ENCODE assay signal across 7 mouse cellular contexts in genomic region chr4:65604504-65605150, GRCm38 (mm10). TPM values are rescaled to one million over a fixed set of nuclear protein-coding genes. Genes with fewer than 3 reads are reported as not detected.
A peak's percentile ranks its signal among the peaks of the same experiment; 100 is the strongest.
DNase-seq lines count a peak whose midpoint lies in the region; ATAC-seq lines count a peak whose summit lies in the region.

Gene Trim32 (plus strand): TSS chr4:65604986.

- peak; percentile 95 for ATAC-seq in intestine, embryonic 16.5 days
- ATAC-seq in midbrain, embryonic 11.5 days (ENCODE audit: low FRiP score), result peak; percentile 98

- 3% methylated on average over 33 of the region's 33 CpGs for WGBS in intestine, embryonic 16.5 days
- WGBS in midbrain, embryonic 11.5 days, result 3% methylated on average over 33 of the region's 33 CpGs

- peak within 1 kb of the TSS; percentile 74 for H3K4me2 ChIP-seq in intestine, embryonic 16.5 days (ENCODE audit: low read depth, low read length)
- peak within 1 kb of the TSS; percentile 66 for H3K4me2 ChIP-seq in midbrain, embryonic 11.5 days

- H3K27me3 ChIP-seq in intestine, embryonic 16.5 days (replicated peaks; ENCODE audit: control insufficient read depth, insufficient read depth, low read length), result no peaks in the 10 kb centered on the region
- H3K27me3 ChIP-seq in midbrain, embryonic 11.5 days (ENCODE audit: control insufficient read depth, insufficient read depth, low read length), result no peaks in the 10 kb centered on the region

- DNase-seq in adrenal gland, adult 2 months, result peak; percentile 99
- DNase-seq in embryo, embryonic 11 days, result peak; percentile 96
- DNase-seq in gastrocnemius, postnatal 4 days (ENCODE audit: low spot score in 2 of 2), result peak; percentile 99
- peak; percentile 98 to 99 for DNase-seq in left cerebral cortex, postnatal 36 days (ENCODE audit: low spot score in 2 of 2)
- peak; percentile 100 for DNase-seq in midbrain, embryonic 11.5 days (ENCODE audit: low spot score, missing footprints)
- peak; percentile 97 for DNase-seq in skeletal muscle tissue, adult 2 months (ENCODE audit: low read depth, low spot score)

- intact Hi-C loops in left cerebral cortex, postnatal 36 days (cut with DNase I), result no loop called here

- 0 out of 2 replicates have a peak within 1 kb of the TSS, but pooled peaks have one; percentile 9 for H3K27ac ChIP-seq in intestine, embryonic 16.5 days (ENCODE audit: low read length)
- H3K27ac ChIP-seq in midbrain, embryonic 11.5 days (ENCODE audit: low read depth, low read length), result no peak within 1 kb of the TSS

- H3K9me3 ChIP-seq in intestine, embryonic 16.5 days (ENCODE audit: control insufficient read depth, low read length), result no peaks in the 10 kb centered on the region
- H3K9me3 ChIP-seq in midbrain, embryonic 11.5 days (ENCODE audit: control insufficient read depth, low read length), result no peaks in the 10 kb centered on the region

- peaks cover 25% of the 10 kb centered on the region for H3K4me1 ChIP-seq in intestine, embryonic 16.5 days (ENCODE audit: control insufficient read depth, insufficient read depth, low read length)
- H3K4me1 ChIP-seq in midbrain, embryonic 11.5 days (ENCODE audit: control insufficient read depth, insufficient read depth, low read length), result peaks cover 9% of the 10 kb centered on the region; the same call in 1 of the 2 replicates

- no peaks in the 10 kb centered on the region for H3K36me3 ChIP-seq in intestine, embryonic 16.5 days (ENCODE audit: control insufficient read depth, insufficient read depth, low read length)
- H3K36me3 ChIP-seq in midbrain, embryonic 11.5 days (ENCODE audit: control insufficient read depth, insufficient read depth, low read length), result no peaks in the 10 kb centered on the region

- H3K9ac ChIP-seq in intestine, embryonic 16.5 days (ENCODE audit: low read depth, low read length), result peak within 1 kb of the TSS; percentile 83
- peak within 1 kb of the TSS; percentile 73 for H3K9ac ChIP-seq in midbrain, embryonic 11.5 days (ENCODE audit: low read length)

- H3K4me3 ChIP-seq in intestine, embryonic 16.5 days (ENCODE audit: low read length), result peak within 1 kb of the TSS; percentile 77
- peak within 1 kb of the TSS; percentile 71 for H3K4me3 ChIP-seq in midbrain, embryonic 11.5 days (ENCODE audit: low read depth, low read length)

RNA-seq across cellular contexts. Expression of gene Trim32, which starts in this region (rescaled TPM):
- 10 to 100 TPM; 23.6 to 36.2 TPM for total RNA-seq in adrenal gland, adult 2 months (2021)
- polyA plus RNA-seq in adrenal gland, adult 2 months (2012; rRNA removed), result 36.6 and 45.0 TPM in 2 replicates
- total RNA-seq in gastrocnemius, postnatal 4 days (2021), result 10 to 100 TPM; 17.4 to 18.5 TPM
- polyA plus RNA-seq in intestine, embryonic 16.5 days (2015; fragmentation: Nextera tagmentation; extraction: Ambion mirVana), result 39.9 and 42.4 TPM in 2 replicates
- 100 to 1,000 TPM; 235 to 245 TPM for total RNA-seq in left cerebral cortex, postnatal 36 days (2021)
- 67.1 and 71.3 TPM in 2 replicates for polyA plus RNA-seq in midbrain, embryonic 11.5 days (2014; fragmentation: Nextera tagmentation; extraction: Ambion mirVana)

Comparison
In these comparisons a context has a peak if more than half of its experiments do, and no peak if none do; other contexts are left out.
1. RNA of gene Trim32 (total RNA-seq): 235 to 245 TPM in left cerebral cortex, postnatal 36 days; 23.6 to 36.2 TPM in adrenal gland, adult 2 months and 17.4 to 18.5 TPM in gastrocnemius, postnatal 4 days; every median in the first group is over 4 times any median in the second.
2. Peak in every context shown above with its lines, with median percentiles within 50 percentile points of each other: DNase-seq.